Mouse (Mus musculus) kidney, adult 2 months (tissue): ENCODE data around the gene Hpd.

Source experiments
- CTCF ChIP-seq: fragments of 200-500 bp; conservative IDR thresholded peaks from 2 replicates; pipeline ENCODE4 v1.5.1; 2011; ENCODE audit warnings: low read depth, mild to moderate bottlenecking, control low read depth, low read length, moderate library complexity, mixed read lengths; ENCODE audit not compliant: insufficient read depth, insufficient read length
- POLR2A ChIP-seq: fragments of 200-500 bp; IDR thresholded peaks from one replicate; pipeline ENCODE4 v1.6.1; 2011; ENCODE audit warnings: low read depth, low read length, control low read depth

DNA sequence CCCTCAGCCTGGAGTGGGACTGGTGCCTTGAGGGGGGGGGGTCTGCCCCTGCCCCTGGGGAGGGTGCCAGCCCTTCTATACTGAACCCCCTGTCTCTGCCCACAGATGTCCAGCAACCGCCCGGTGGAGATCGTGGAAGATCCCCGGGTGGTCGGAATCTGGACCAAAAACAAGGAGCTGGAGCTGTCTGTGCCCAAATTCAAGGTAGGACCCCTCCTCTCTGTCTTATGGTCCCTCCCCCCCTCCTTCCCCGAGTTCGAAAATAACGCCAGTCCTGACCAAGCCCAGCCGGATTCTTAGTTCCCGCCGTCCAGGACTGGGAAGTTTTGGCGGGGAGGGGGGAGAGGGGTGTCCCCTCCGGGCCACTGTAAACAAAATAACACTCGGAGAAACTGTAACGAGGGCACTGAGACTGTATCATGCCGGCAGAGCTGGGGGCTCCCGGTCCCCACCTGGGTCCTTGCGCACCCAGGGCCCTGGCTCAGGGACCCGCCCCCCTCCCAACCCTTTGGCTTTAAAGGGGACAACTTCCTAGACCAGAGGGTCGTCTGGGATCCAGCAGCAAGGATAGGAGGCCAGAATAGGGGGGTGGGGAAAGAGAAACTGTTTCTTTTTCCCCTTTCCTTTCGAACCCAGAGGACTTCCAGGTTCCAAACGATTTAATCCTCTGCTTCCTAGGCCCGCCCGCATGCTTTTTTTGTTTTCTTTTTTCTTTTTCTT lies 39.1 kb downstream of the Hpd start:
- TF ChIP-seq CTCF (no peak), POLR2A (no peak)
